Mouse (Mus musculus): ENCODE measurements around the gene 1700016D06Rik. TPM values are rescaled to one million over a fixed set of nuclear protein-coding genes. Genes with fewer than 3 reads are reported as not detected.

The 1700016D06Rik gene
- polyA plus RNA-seq, 1 experiment from 2014 or later: not detected

DNA sequence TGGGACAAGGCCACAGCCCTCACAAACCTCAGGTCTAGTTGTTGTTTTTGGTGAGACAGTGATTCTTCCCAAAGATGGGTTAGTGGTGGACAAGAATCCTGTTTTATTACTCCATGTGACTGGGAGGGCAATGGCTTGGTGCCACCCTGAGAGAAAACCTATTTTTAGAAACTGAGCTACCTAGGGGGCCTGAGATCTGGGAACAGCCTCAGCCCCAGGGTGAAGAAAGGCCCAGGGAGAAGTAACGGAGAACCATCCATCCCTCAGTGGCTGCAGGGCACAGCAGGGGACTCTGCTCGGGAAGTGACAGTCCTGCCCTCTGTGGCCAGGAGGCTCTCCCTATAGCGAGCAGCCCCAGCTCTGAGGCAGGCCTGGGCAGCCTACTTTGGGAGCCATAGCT, 6.8 kb upstream of the 1700016D06Rik start:
- H3K4me1 ChIP-seq (ENCODE audit: control insufficient read depth, low read depth, low read length): peaks cover 12% of the 10 kb centered on the region
- H3K27me3 ChIP-seq (ENCODE audit: control insufficient read depth, insufficient read depth, low read depth, low read length): no peaks in the 10 kb centered on the region
- no peaks in the 10 kb centered on the region for H3K9me3 ChIP-seq (replicated peaks; ENCODE audit: control insufficient read depth, low read length)
- no peaks in the 10 kb centered on the region for H3K36me3 ChIP-seq (ENCODE audit: control insufficient read depth, insufficient read depth)
- H3K4me2 ChIP-seq (ENCODE audit: low read depth, low read length): no peak overlapping the region
- H3K9ac ChIP-seq (ENCODE audit: low read depth, low read length): no peak overlapping the region
- no peak for ATAC-seq (ENCODE audit: low read depth)
- WGBS (ENCODE audit: insufficient replicate concordance): 40% methylated on average over 3 of the region's 3 CpGs
- H3K4me3 ChIP-seq (ENCODE audit: low read depth, low read length): no peak overlapping the region
- H3K27ac ChIP-seq (ENCODE audit: low read length): no peak overlapping the region

- no peak overlapping the region for H3K27ac ChIP-seq (ENCODE audit: low read length)
- WGBS (ENCODE audit: insufficient replicate concordance): 77% methylated on average over 12 of the region's 12 CpGs
- no peaks in the 10 kb centered on the region for H3K27me3 ChIP-seq (ENCODE audit: control insufficient read depth, insufficient read depth, low read depth, low read length)
- H3K9me3 ChIP-seq (replicated peaks; ENCODE audit: control insufficient read depth, low read length): no peaks in the 10 kb centered on the region
- no peaks in the 10 kb centered on the region for H3K36me3 ChIP-seq (ENCODE audit: control insufficient read depth, insufficient read depth)
- H3K4me1 ChIP-seq (ENCODE audit: control insufficient read depth, low read depth, low read length): peaks cover 7% of the 10 kb centered on the region
- H3K4me3 ChIP-seq (ENCODE audit: low read depth, low read length): no peak overlapping the region
- ATAC-seq (ENCODE audit: low read depth): no peak
- H3K4me2 ChIP-seq (ENCODE audit: low read depth, low read length): no peak overlapping the region
- no peak overlapping the region for H3K9ac ChIP-seq (ENCODE audit: low read depth, low read length)
Observed at GRCm38 (mm10) chr8:11705818-11706217, 5.0 kb upstream of the 1700016D06Rik start.

GRCm38 (mm10) chr8:11704716-11705420, 4.0 kb upstream of the 1700016D06Rik start:
- H3K27me3 ChIP-seq (ENCODE audit: control insufficient read depth, insufficient read depth, low read depth, low read length): no peaks in the 10 kb centered on the region
- no peaks in the 10 kb centered on the region for H3K36me3 ChIP-seq (ENCODE audit: control insufficient read depth, insufficient read depth)
- no peak overlapping the region for H3K4me2 ChIP-seq (ENCODE audit: low read depth, low read length)
- ATAC-seq (ENCODE audit: low read depth): no peak
- no peak overlapping the region for H3K27ac ChIP-seq (ENCODE audit: low read length)
- no peak overlapping the region for H3K4me3 ChIP-seq (ENCODE audit: low read depth, low read length)
- H3K9me3 ChIP-seq (replicated peaks; ENCODE audit: control insufficient read depth, low read length): no peaks in the 10 kb centered on the region
- peaks cover 6% of the 10 kb centered on the region; the same call in 1 of the 2 replicates for H3K4me1 ChIP-seq (ENCODE audit: control insufficient read depth, low read depth, low read length)
- 47% methylated on average over 6 of the region's 6 CpGs for WGBS (ENCODE audit: insufficient replicate concordance)
- no peak overlapping the region for H3K9ac ChIP-seq (ENCODE audit: low read depth, low read length)

DNA sequence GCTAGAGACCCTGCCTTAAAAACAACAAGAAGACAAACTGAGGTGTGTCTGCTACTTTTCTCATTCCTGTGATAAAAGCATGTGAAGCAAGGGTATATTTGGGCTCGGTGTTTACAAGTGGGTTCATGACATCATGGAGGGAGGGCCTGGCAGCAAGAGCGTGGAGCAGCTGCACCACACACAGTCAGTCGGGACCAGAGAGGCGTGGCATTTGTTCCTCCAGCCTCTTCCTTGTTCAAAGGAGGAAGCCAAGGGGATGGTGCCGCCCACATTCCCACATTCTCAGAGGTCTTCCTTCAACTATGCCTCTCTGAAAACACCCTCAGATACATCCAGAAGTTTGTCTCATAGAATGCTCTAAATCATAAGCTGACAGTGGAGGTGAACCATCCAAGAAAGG, 2.9 kb upstream of the 1700016D06Rik start:
- Histone ChIP-seq H3K36me3 (ENCODE audit: control insufficient read depth, insufficient read depth) (no peaks in the 10 kb centered on the region), H3K27ac (ENCODE audit: low read length) (no peak overlapping the region), H3K4me2 (ENCODE audit: low read depth, low read length) (no peak overlapping the region), H3K4me3 (ENCODE audit: low read depth, low read length) (no peak overlapping the region), H3K9me3 (replicated peaks; ENCODE audit: control insufficient read depth, low read length) (no peaks in the 10 kb centered on the region), H3K4me1 (ENCODE audit: control insufficient read depth, low read depth, low read length) (peaks cover 3% of the 10 kb centered on the region; the same call in 1 of the 2 replicates), H3K9ac (ENCODE audit: low read depth, low read length) (no peak overlapping the region), H3K27me3 (ENCODE audit: control insufficient read depth, insufficient read depth, low read depth, low read length) (no peaks in the 10 kb centered on the region)
- no peak for ATAC-seq (ENCODE audit: low read depth)
- WGBS (ENCODE audit: insufficient replicate concordance): 65% methylated on average over 5 of the region's 5 CpGs

DNA sequence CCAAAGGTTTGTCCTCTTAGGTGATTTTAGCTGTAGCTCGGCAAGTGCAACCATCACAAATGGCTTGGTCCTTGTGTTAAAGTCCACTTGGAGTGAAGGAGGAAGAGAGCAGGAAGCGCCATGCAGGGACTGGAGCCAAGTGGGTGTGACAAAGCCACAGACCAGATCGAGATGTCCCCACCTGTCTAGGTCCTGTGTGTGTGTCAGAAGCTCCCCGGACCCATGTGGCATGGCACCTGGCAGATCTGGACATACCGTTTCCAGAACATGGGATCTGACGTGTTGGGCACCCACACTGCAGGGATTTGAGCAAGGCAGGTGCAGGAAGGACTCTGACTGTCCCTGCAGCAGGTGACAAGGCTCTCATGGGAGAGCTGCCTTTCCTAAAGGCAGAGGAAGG, 565 bp upstream of the 1700016D06Rik start:
- Histone ChIP-seq H3K27ac (ENCODE audit: low read length) (no peak overlapping the region), H3K36me3 (ENCODE audit: control insufficient read depth, insufficient read depth) (no peaks in the 10 kb centered on the region), H3K27me3 (ENCODE audit: control insufficient read depth, insufficient read depth, low read depth, low read length) (no peaks in the 10 kb centered on the region), H3K9me3 (replicated peaks; ENCODE audit: control insufficient read depth, low read length) (no peaks in the 10 kb centered on the region), H3K4me3 (ENCODE audit: low read depth, low read length) (no peak overlapping the region), H3K4me1 (ENCODE audit: control insufficient read depth, low read depth, low read length) (no peaks in the 10 kb centered on the region; the same call in 1 of the 2 replicates), H3K9ac (ENCODE audit: low read depth, low read length) (no peak overlapping the region), H3K4me2 (ENCODE audit: low read depth, low read length) (no peak overlapping the region)
- no peak for ATAC-seq (ENCODE audit: low read depth)
- 58% methylated on average over 6 of the region's 6 CpGs for WGBS (ENCODE audit: insufficient replicate concordance)

- 0 out of 2 replicates have a peak overlapping the region, but pooled peaks have one; percentile 8 for H3K4me2 ChIP-seq (ENCODE audit: low read depth, low read length)
- no peaks in the 10 kb centered on the region; the same call in 1 of the 2 replicates for H3K4me1 ChIP-seq (ENCODE audit: control insufficient read depth, low read depth, low read length)
- H3K4me3 ChIP-seq (ENCODE audit: low read depth, low read length): no peak overlapping the region
- no peaks in the 10 kb centered on the region for H3K36me3 ChIP-seq (ENCODE audit: control insufficient read depth, insufficient read depth)
- ATAC-seq (ENCODE audit: low read depth): peak; percentile 58
- WGBS (ENCODE audit: insufficient replicate concordance): 35% methylated on average over 26 of the region's 26 CpGs
- H3K9ac ChIP-seq (ENCODE audit: low read depth, low read length): no peak overlapping the region
- H3K9me3 ChIP-seq (replicated peaks; ENCODE audit: control insufficient read depth, low read length): no peaks in the 10 kb centered on the region
- no peak overlapping the region for H3K27ac ChIP-seq (ENCODE audit: low read length)
- H3K27me3 ChIP-seq (ENCODE audit: control insufficient read depth, insufficient read depth, low read depth, low read length): no peaks in the 10 kb centered on the region
Observed at GRCm38 (mm10) chr8:11700060-11701032, 517 bp downstream of the 1700016D06Rik start.

GRCm38 (mm10) chr8:11699442-11700001, 1.3 kb downstream of the 1700016D06Rik start:
- Histone ChIP-seq H3K4me2 (ENCODE audit: low read depth, low read length) (no peak overlapping the region), H3K9ac (ENCODE audit: low read depth, low read length) (no peak overlapping the region), H3K9me3 (replicated peaks; ENCODE audit: control insufficient read depth, low read length) (no peaks in the 10 kb centered on the region), H3K4me3 (ENCODE audit: low read depth, low read length) (no peak overlapping the region), H3K27ac (ENCODE audit: low read length) (no peak overlapping the region), H3K27me3 (ENCODE audit: control insufficient read depth, insufficient read depth, low read depth, low read length) (no peaks in the 10 kb centered on the region), H3K4me1 (ENCODE audit: control insufficient read depth, low read depth, low read length) (no peaks in the 10 kb centered on the region; the same call in 1 of the 2 replicates), H3K36me3 (ENCODE audit: control insufficient read depth, insufficient read depth) (no peaks in the 10 kb centered on the region)
- WGBS (ENCODE audit: insufficient replicate concordance): 66% methylated on average over 5 of the region's 5 CpGs
- ATAC-seq (ENCODE audit: low read depth): no peak

- H3K27ac ChIP-seq (ENCODE audit: low read length): no peak overlapping the region
- no peak overlapping the region for H3K4me3 ChIP-seq (ENCODE audit: low read depth, low read length)
- WGBS (ENCODE audit: insufficient replicate concordance): 70% methylated on average over 7 of the region's 7 CpGs
- ATAC-seq (ENCODE audit: low read depth): no peak
- no peaks in the 10 kb centered on the region for H3K36me3 ChIP-seq (ENCODE audit: control insufficient read depth, insufficient read depth)
- no peaks in the 10 kb centered on the region for H3K9me3 ChIP-seq (replicated peaks; ENCODE audit: control insufficient read depth, low read length)
- no peak overlapping the region for H3K9ac ChIP-seq (ENCODE audit: low read depth, low read length)
- no peaks in the 10 kb centered on the region; the same call in 1 of the 2 replicates for H3K4me1 ChIP-seq (ENCODE audit: control insufficient read depth, low read depth, low read length)
- H3K27me3 ChIP-seq (ENCODE audit: control insufficient read depth, insufficient read depth, low read depth, low read length): no peaks in the 10 kb centered on the region
- no peak overlapping the region for H3K4me2 ChIP-seq (ENCODE audit: low read depth, low read length)
Observed at GRCm38 (mm10) chr8:11697467-11697866, 3.4 kb downstream of the 1700016D06Rik start.

Measured in liver, embryonic 16.5 days (tissue).